Mouse (Mus musculus): ENCODE measurements around the gene Lmod3. TPM values are rescaled to one million over a fixed set of nuclear protein-coding genes. Genes with fewer than 3 reads are reported as not detected.
A peak's percentile ranks its signal among the peaks of the same experiment; 100 is the strongest.

The Lmod3 gene
- polyA plus RNA-seq, 1 experiment: 0.73 TPM

- H3K27me3 ChIP-seq (ENCODE audit: control insufficient read depth, insufficient read depth, low read length): no peaks in the 10 kb centered on the region
- H3K4me1 ChIP-seq (replicated peaks; ENCODE audit: control insufficient read depth, insufficient read depth, low read length): peaks cover 48% of the 10 kb centered on the region
- H3K36me3 ChIP-seq (ENCODE audit: control insufficient read depth, insufficient read depth, low read length): peaks cover under 1% of the 10 kb centered on the region; the same call in 1 of the 2 replicates
- H3K4me3 ChIP-seq (ENCODE audit: control insufficient read depth, insufficient read depth, low read length): no peak overlapping the region
- 89% methylated on average over 8 of the region's 8 CpGs for WGBS
- TF ChIP-seq POLR2A (IDR thresholded peaks at IDR 0.05; ENCODE audit: control insufficient read depth, extremely low read depth, insufficient read depth, low read length, poor library complexity) (no peak), CTCF (IDR thresholded peaks at IDR 0.05; ENCODE audit: borderline replicate concordance, control insufficient read depth, extremely low read depth, insufficient read depth, low read length, poor library complexity) (no peak)
- H3K27ac ChIP-seq (ENCODE audit: control insufficient read depth, insufficient read depth, low read length): no peak overlapping the region; the same call in 1 of the 2 replicates
- DNase-seq: no peak
Observed at GRCm38 (mm10) chr6:97224505-97224904, 28.1 kb downstream of the Lmod3 start.

- H3K27ac ChIP-seq (ENCODE audit: control insufficient read depth, insufficient read depth, low read length): no peak overlapping the region
- H3K27me3 ChIP-seq (ENCODE audit: control insufficient read depth, insufficient read depth, low read length): no peaks in the 10 kb centered on the region
- no peak overlapping the region for H3K4me3 ChIP-seq (ENCODE audit: control insufficient read depth, insufficient read depth, low read length)
- H3K36me3 ChIP-seq (ENCODE audit: control insufficient read depth, insufficient read depth, low read length): 0 out of 2 replicates have a peak, but pooled peaks cover 3% of the 10 kb centered on the region
- TF ChIP-seq POLR2A (IDR thresholded peaks at IDR 0.05; ENCODE audit: control insufficient read depth, extremely low read depth, insufficient read depth, low read length, poor library complexity) (no peak), CTCF (IDR thresholded peaks at IDR 0.05; ENCODE audit: borderline replicate concordance, control insufficient read depth, extremely low read depth, insufficient read depth, low read length, poor library complexity) (no peak)
- DNase-seq: no peak
- H3K4me1 ChIP-seq (replicated peaks; ENCODE audit: control insufficient read depth, insufficient read depth, low read length): peaks cover 41% of the 10 kb centered on the region
- WGBS: 49% methylated on average over 4 of the region's 4 CpGs
Observed at GRCm38 (mm10) chr6:97223566-97223965, 29.0 kb downstream of the Lmod3 start.

- Histone ChIP-seq H3K4me3 (ENCODE audit: control insufficient read depth, insufficient read depth, low read length) (no peak overlapping the region), H3K27me3 (ENCODE audit: control insufficient read depth, insufficient read depth, low read length) (no peaks in the 10 kb centered on the region), H3K4me1 (replicated peaks; ENCODE audit: control insufficient read depth, insufficient read depth, low read length) (peaks cover 41% of the 10 kb centered on the region), H3K36me3 (ENCODE audit: control insufficient read depth, insufficient read depth, low read length) (0 out of 2 replicates have a peak, but pooled peaks cover 3% of the 10 kb centered on the region), H3K27ac (ENCODE audit: control insufficient read depth, insufficient read depth, low read length) (no peak overlapping the region)
- no peak for TF ChIP-seq CTCF (IDR thresholded peaks at IDR 0.05; ENCODE audit: borderline replicate concordance, control insufficient read depth, extremely low read depth, insufficient read depth, low read length, poor library complexity)
- no peak for TF ChIP-seq POLR2A (IDR thresholded peaks at IDR 0.05; ENCODE audit: control insufficient read depth, extremely low read depth, insufficient read depth, low read length, poor library complexity)
- no peak for DNase-seq
- WGBS: 5% methylated on average over 5 of the region's 5 CpGs
Observed at GRCm38 (mm10) chr6:97222931-97223467, 29.6 kb downstream of the Lmod3 start.

GRCm38 (mm10) chr6:97222321-97222720, 30.2 kb downstream of the Lmod3 start:
- Histone ChIP-seq H3K27ac (ENCODE audit: control insufficient read depth, insufficient read depth, low read length) (peak overlapping the region; percentile 75), H3K36me3 (ENCODE audit: control insufficient read depth, insufficient read depth, low read length) (0 out of 2 replicates have a peak, but pooled peaks cover 3% of the 10 kb centered on the region), H3K4me3 (ENCODE audit: control insufficient read depth, insufficient read depth, low read length) (no peak overlapping the region), H3K27me3 (ENCODE audit: control insufficient read depth, insufficient read depth, low read length) (no peaks in the 10 kb centered on the region), H3K4me1 (replicated peaks; ENCODE audit: control insufficient read depth, insufficient read depth, low read length) (peaks cover 41% of the 10 kb centered on the region)
- no peak for DNase-seq
- TF ChIP-seq CTCF (IDR thresholded peaks at IDR 0.05; ENCODE audit: borderline replicate concordance, control insufficient read depth, extremely low read depth, insufficient read depth, low read length, poor library complexity): no peak
- no peak for TF ChIP-seq POLR2A (IDR thresholded peaks at IDR 0.05; ENCODE audit: control insufficient read depth, extremely low read depth, insufficient read depth, low read length, poor library complexity)
- WGBS: 17% methylated on average over 6 of the region's 6 CpGs

GRCm38 (mm10) chr6:97221205-97222025, 31.1 kb downstream of the Lmod3 start:
- Histone ChIP-seq H3K4me3 (ENCODE audit: control insufficient read depth, insufficient read depth, low read length) (no peak overlapping the region), H3K4me1 (replicated peaks; ENCODE audit: control insufficient read depth, insufficient read depth, low read length) (peaks cover 41% of the 10 kb centered on the region), H3K27ac (ENCODE audit: control insufficient read depth, insufficient read depth, low read length) (peak overlapping the region; percentile 75), H3K27me3 (ENCODE audit: control insufficient read depth, insufficient read depth, low read length) (no peaks in the 10 kb centered on the region), H3K36me3 (ENCODE audit: control insufficient read depth, insufficient read depth, low read length) (0 out of 2 replicates have a peak, but pooled peaks cover 3% of the 10 kb centered on the region)
- 18% methylated on average over 15 of the region's 15 CpGs for WGBS
- no peak for DNase-seq
- no peak for TF ChIP-seq CTCF (IDR thresholded peaks at IDR 0.05; ENCODE audit: borderline replicate concordance, control insufficient read depth, extremely low read depth, insufficient read depth, low read length, poor library complexity)
- no peak for TF ChIP-seq POLR2A (IDR thresholded peaks at IDR 0.05; ENCODE audit: control insufficient read depth, extremely low read depth, insufficient read depth, low read length, poor library complexity)

- Histone ChIP-seq H3K4me3 (ENCODE audit: control insufficient read depth, insufficient read depth, low read length) (no peak overlapping the region), H3K4me1 (replicated peaks; ENCODE audit: control insufficient read depth, insufficient read depth, low read length) (peaks cover 41% of the 10 kb centered on the region), H3K27me3 (ENCODE audit: control insufficient read depth, insufficient read depth, low read length) (no peaks in the 10 kb centered on the region), H3K27ac (ENCODE audit: control insufficient read depth, insufficient read depth, low read length) (no peak overlapping the region), H3K36me3 (ENCODE audit: control insufficient read depth, insufficient read depth, low read length) (0 out of 2 replicates have a peak, but pooled peaks cover 3% of the 10 kb centered on the region)
- no peak for DNase-seq
- TF ChIP-seq CTCF (IDR thresholded peaks at IDR 0.05; ENCODE audit: borderline replicate concordance, control insufficient read depth, extremely low read depth, insufficient read depth, low read length, poor library complexity): no peak
- no peak for TF ChIP-seq POLR2A (IDR thresholded peaks at IDR 0.05; ENCODE audit: control insufficient read depth, extremely low read depth, insufficient read depth, low read length, poor library complexity)
- WGBS: 57% methylated on average over 5 of the region's 5 CpGs
Observed at GRCm38 (mm10) chr6:97220672-97221071, 31.9 kb downstream of the Lmod3 start.
